Mouse (Mus musculus) common myeloid progenitor, adult 5-6 weeks (primary cell): ENCODE results near the gene Clpx. TPM values are rescaled to one million over a fixed set of nuclear protein-coding genes. Genes with fewer than 3 reads are reported as not detected.

Experiments
- total RNA-seq: library from RNA; stranded (forward); fragments of 200-1000, 187-1606 nt; gene quantifications from 2 replicates; pipeline ENCODE4 v1.2.3, GENCODE M21; 2017

Clpx gene
- total RNA-seq, 1 experiment from 2014 or later: 53.4 TPM

Other genes with a start within 250 kb of the Clpx start
- 0.15 and 0.41 TPM in 2 replicates for gene Igdcc4, start 192.8 kb upstream of the Clpx start, total RNA-seq
- gene Igdcc3, start 153.1 kb upstream of the Clpx start, total RNA-seq: not detected in 2 replicates
- gene Parp16, start 98.9 kb upstream of the Clpx start, total RNA-seq: 2.0 and 3.1 TPM in 2 replicates
- 0.14 TPM in 1 of 2 replicates, not detected in the other for gene Cilp, start 29.1 kb upstream of the Clpx start, total RNA-seq
- 24.3 and 29.0 TPM in 2 replicates for gene Pdcd7, start 51.8 kb downstream of the Clpx start, total RNA-seq
- gene Ubap1l, start 66.8 kb downstream of the Clpx start, total RNA-seq: not detected in 2 replicates
- gene Kbtbd13, start 97.4 kb downstream of the Clpx start, total RNA-seq: 0.55 TPM in 1 of 2 replicates, not detected in the other
- 0.14 TPM in 1 of 2 replicates, not detected in the other for gene Rasl12, start 104.2 kb downstream of the Clpx start, total RNA-seq
- not detected in 2 replicates for gene Slc51b, start 128.7 kb downstream of the Clpx start, total RNA-seq
- gene Mtfmt, start 141.5 kb downstream of the Clpx start, total RNA-seq: 19.2 and 21.0 TPM in 2 replicates
- 39.9 and 42.2 TPM in 2 replicates for gene Spg21, start 166.7 kb downstream of the Clpx start, total RNA-seq
- gene Ankdd1a, start 225.9 kb downstream of the Clpx start, total RNA-seq: not detected in 2 replicates